Mouse (Mus musculus) stomach, postnatal 0 days (tissue): ENCODE results near the gene Pkd1.

Experiments
- CTCF ChIP-seq: IDR thresholded peaks from 2 replicates; pipeline ENCODE4 v1.5.1; 2016; ENCODE audit warnings: antibody characterized with exemption, low read depth, mild to moderate bottlenecking, moderate library complexity
- EP300 ChIP-seq: optimal IDR thresholded peaks from 2 replicates; pipeline ENCODE3; 2016; ENCODE audit warnings: antibody characterized with exemption

- TF ChIP-seq CTCF (peak; percentile 85), EP300 (no peak)
Measured at GRCm38 (mm10) chr17:24540375-24540774, 9.3 kb upstream of the Pkd1 start.
